1 mouse cellular context compared by ENCODE assay signal in genomic region chr8:111030045-111030444, GRCm38 (mm10).
TF ChIP-seq lines count a peak whose summit lies in the region.

No protein-coding gene starts in this region.

TF ChIP-seq in CH12.LX, 34 proteins besides CTCF, POLR2A, EP300 and RAD21:
- TF ChIP-seq ZKSCAN1 (IDR thresholded peaks at IDR 0.05; ENCODE audit: borderline replicate concordance, low read depth, low read length) (no peak), E2F4 (IDR thresholded peaks at IDR 0.05; ENCODE audit: insufficient replicate concordance, low read depth, low read length) (no peak), HCFC1 (IDR thresholded peaks at IDR 0.05; ENCODE audit: low read depth, low read length) (no peak), POLR2AphosphoS2 (IDR thresholded peaks at IDR 0.05; ENCODE audit: low read depth, low read length) (no peak), SIN3A (IDR thresholded peaks at IDR 0.05; ENCODE audit: low read length) (peak; percentile 64; the same call in 1 of the 2 replicates), TBP (conservative IDR thresholded peaks at IDR 0.05; ENCODE audit: low read depth, low read length) (no peak), JUN (IDR thresholded peaks at IDR 0.05; ENCODE audit: insufficient read depth, low read depth, low read length) (no peak), ETS1 (conservative IDR thresholded peaks at IDR 0.05; ENCODE audit: low read depth, low read length) (0 out of 2 replicates have a peak, but pooled peaks have one; percentile 13), NELFE (IDR thresholded peaks at IDR 0.05; ENCODE audit: low read depth, low read length) (no peak), GABPA (IDR thresholded peaks at IDR 0.05; ENCODE audit: insufficient replicate concordance, low read depth, low read length) (no peak), MXI1 (IDR thresholded peaks at IDR 0.05; ENCODE audit: low read depth, low read length) (peak; percentile 80; the same call in 1 of the 2 replicates), RCOR1 (conservative IDR thresholded peaks at IDR 0.05; ENCODE audit: low read depth, low read length) (no peak), MYC (IDR thresholded peaks at IDR 0.05; ENCODE audit: low read depth, low read length) (peak; percentile 55; the same call in 1 of the 2 replicates), BHLHE40 (IDR thresholded peaks at IDR 0.05; ENCODE audit: low read depth, low read length) (no peak), CHD1 (IDR thresholded peaks at IDR 0.05; ENCODE audit: low read depth, low read length) (no peak), ZNF384 (IDR thresholded peaks at IDR 0.05; ENCODE audit: low read depth, low read length) (no peak), USF2 (conservative IDR thresholded peaks at IDR 0.05; ENCODE audit: low read depth, low read length) (no peak), ELF1 (IDR thresholded peaks at IDR 0.05; ENCODE audit: low read depth, low read length) (peak; percentile 18; the same call in 1 of the 2 replicates), TCF12 (IDR thresholded peaks at IDR 0.05; ENCODE audit: low read depth, low read length) (no peak), PAX5 (IDR thresholded peaks at IDR 0.05; ENCODE audit: low read length) (no peak), MAFK (IDR thresholded peaks at IDR 0.05; ENCODE audit: insufficient replicate concordance, low read length) (no peak)
TF ChIP-seq in CH12.LX: peak in this region for 5.
